Mouse (Mus musculus): ENCODE data around the gene Olfr824. TPM values are rescaled to one million over a fixed set of nuclear protein-coding genes. Genes with fewer than 3 reads are reported as not detected.

The Olfr824 gene
- polyA plus RNA-seq (2012; rRNA removed) = not detected in 2 replicates

GRCm38 (mm10) chr10:130129900-130130299, at the start of gene Olfr824:
Gene Olfr824, minus strand, starts transcription at chr10:130130000.

GRCm38 (mm10) chr10:130166666-130167065, 36.9 kb upstream of the Olfr824 start, which contains the start of gene Olfr825:
Gene Olfr825, minus strand, starts transcription at chr10:130166766.

GRCm38 (mm10) chr10:130115283-130115682, 14.5 kb downstream of the Olfr824 start, which contains the start of gene Olfr823:
Gene Olfr823, minus strand, starts transcription at chr10:130115383.

Other genes starting within 250 kb of the Olfr824 start
- gene Olfr815, start 224.1 kb downstream of the Olfr824 start, polyA plus RNA-seq (2012; rRNA removed) = not detected in 2 replicates
- gene Olfr816, start 214.4 kb downstream of the Olfr824 start, polyA plus RNA-seq (2012; rRNA removed) = not detected in 2 replicates
- gene Olfr818, start 180.9 kb downstream of the Olfr824 start, polyA plus RNA-seq (2012; rRNA removed) = not detected in 2 replicates
- not detected in 2 replicates for gene Olfr819, start 162.7 kb downstream of the Olfr824 start, polyA plus RNA-seq (2012; rRNA removed)
- not detected in 2 replicates for gene Olfr247, start 153.9 kb downstream of the Olfr824 start, polyA plus RNA-seq (2012; rRNA removed)
- not detected in 2 replicates for gene Gm10310, start 144.9 kb downstream of the Olfr824 start, polyA plus RNA-seq (2012; rRNA removed)
- gene Olfr820, start 117.4 kb downstream of the Olfr824 start, polyA plus RNA-seq (2012; rRNA removed) = not detected in 2 replicates
- gene Olfr821, start 99.7 kb downstream of the Olfr824 start, polyA plus RNA-seq (2012; rRNA removed) = not detected in 2 replicates
- not detected in 2 replicates for gene Olfr822, start 58.8 kb downstream of the Olfr824 start, polyA plus RNA-seq (2012; rRNA removed)
- not detected in 2 replicates for gene Olfr823, start 14.6 kb downstream of the Olfr824 start, polyA plus RNA-seq (2012; rRNA removed)
- gene Olfr825, start 36.8 kb upstream of the Olfr824 start, polyA plus RNA-seq (2012; rRNA removed) = not detected in 2 replicates
- gene Olfr826, start 54.2 kb upstream of the Olfr824 start, polyA plus RNA-seq (2012; rRNA removed) = not detected in 2 replicates
- gene Olfr827, start 84.4 kb upstream of the Olfr824 start, polyA plus RNA-seq (2012; rRNA removed) = not detected in 2 replicates
- not detected in 2 replicates for gene Neurod4, start 150.2 kb upstream of the Olfr824 start, polyA plus RNA-seq (2012; rRNA removed)
- 0.08 TPM in 1 of 2 replicates, not detected in the other for gene Tespa1, start 192.9 kb upstream of the Olfr824 start, polyA plus RNA-seq (2012; rRNA removed)

All from stomach, adult 2 months (tissue).